Mouse (Mus musculus): ENCODE measurements around the gene Tnks2.

DNA sequence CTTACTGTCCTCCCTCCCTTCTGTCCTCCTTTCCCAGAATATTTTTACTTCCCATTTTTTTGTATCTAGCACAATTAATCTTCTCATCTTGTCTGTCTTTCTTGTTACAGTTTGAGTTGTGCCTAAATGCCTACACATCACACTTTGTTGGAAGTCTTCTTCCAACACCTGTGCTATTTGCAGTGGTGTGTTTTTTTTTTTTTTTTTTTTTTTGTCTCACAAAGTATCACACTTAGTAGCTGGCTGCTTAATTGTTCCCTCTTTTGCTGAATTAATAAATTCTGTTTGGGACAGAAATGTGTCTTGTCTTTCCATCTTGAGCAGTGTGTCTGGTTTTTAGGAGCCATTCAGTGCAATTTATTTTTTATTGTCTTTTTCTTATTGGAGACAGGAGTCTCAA is 95.8 kb downstream of the Tnks2 start:
- TF ChIP-seq POLR2A (IDR thresholded peaks at IDR 0.05; ENCODE audit: extremely low read depth, insufficient read depth, low read length): no peak
- no peak for TF ChIP-seq CTCF (IDR thresholded peaks at IDR 0.05; ENCODE audit: extremely low read depth, insufficient read depth, low read length)

Measured in cortical plate, adult 2 months (tissue).